Mouse (Mus musculus) cerebellum, postnatal 25 days (tissue): ENCODE measurements around the gene Clasrp.
"Not testable (repeated sequence)": the region's sequence is repeated elsewhere in the genome, so short reads cannot be mapped to it uniquely, and the experiment has no call there.

Experiments
- DNase-seq, 2 experiments: peaks; one replicate each; pipeline ENCODE4 v3.0.0; 2021; ENCODE audit warnings: mixed read lengths in 2 of 2

Gene Clasrp

GRCm38 (mm10) chr7:19607291-19607690 lies 3.0 kb upstream of the Clasrp start:
- no peak for DNase-seq

- not testable (repeated sequence) for DNase-seq
Observed at GRCm38 (mm10) chr7:19604606-19605214, 424 bp upstream of the Clasrp start.

GRCm38 (mm10) chr7:19603055-19603454 lies 1.2 kb downstream of the Clasrp start:
- DNase-seq, result no peak

DNA sequence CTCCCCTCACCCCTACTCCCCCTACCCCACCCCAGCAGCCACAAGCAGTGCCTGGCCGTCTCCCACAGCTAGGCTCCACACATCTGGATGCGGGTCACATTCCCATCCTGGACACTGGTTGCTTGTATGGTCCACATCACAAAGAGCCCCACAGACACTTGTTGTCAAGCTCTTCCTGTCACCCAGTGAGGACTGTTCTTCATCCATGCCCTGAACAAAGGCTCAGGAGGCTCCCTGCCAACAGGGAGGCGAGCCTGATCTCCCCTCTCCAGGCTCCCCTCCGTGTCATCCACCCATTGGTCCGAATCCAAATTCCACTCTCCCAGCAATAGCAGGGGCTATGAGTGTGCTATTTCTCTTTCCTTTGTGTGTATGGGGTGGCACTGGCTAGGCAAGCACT lies 3.7 kb downstream of the Clasrp start:
- no peak for DNase-seq

DNA sequence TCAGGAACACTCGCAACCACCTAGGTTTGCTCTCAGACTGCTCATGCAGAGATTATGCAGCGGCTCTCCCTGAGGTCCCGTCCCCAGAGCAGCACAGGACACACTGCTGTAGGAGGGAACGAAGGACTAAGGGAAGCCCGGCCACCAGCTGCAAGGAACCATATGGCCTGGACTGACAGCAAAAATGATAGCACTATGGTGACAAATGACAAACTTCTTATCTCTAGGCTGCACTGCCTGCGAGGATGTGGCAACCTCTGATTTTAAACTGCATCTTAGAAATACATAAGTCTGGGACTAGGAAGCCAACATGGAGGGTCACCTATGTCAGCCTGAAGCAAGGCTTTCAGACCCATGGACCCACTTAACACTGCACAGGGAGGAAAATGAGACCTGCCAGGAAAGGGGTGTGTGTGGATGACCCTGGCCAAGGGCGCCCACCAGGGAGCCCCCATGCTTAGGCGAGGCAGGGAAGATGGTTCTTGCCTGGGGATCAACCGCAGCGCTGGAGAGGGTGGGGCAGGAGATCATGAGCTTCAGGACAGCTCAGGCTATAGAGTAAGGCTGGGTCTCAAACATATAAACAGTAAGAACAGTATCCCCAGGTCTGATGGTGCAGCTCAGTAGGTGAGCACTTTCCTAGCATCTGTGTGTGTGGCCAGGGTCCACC lies 11.1 kb downstream of the Clasrp start:
- DNase-seq, result no peak

DNA sequence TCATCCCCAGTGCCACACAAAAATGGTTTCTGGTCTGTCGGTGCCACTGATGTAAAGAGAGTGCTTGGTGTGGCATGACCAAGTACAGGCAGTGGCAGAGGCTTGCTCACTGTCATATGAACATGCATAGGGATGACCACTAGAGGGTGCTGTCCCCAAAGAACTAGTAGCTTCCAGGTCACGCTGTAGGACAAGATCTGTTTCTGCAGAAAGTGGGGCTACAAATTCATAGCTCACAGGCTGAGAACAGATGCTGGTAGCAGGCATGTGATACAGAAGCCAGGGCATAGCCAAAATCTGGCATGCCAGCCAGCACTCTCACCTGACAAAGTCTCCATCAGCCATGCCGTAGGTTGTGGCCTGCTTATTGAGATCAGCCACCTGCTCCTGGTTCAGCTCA lies 14.4 kb downstream of the Clasrp start:
- DNase-seq, result peak; percentile 75 to 88

GRCm38 (mm10) chr7:19589207-19589606 lies 15.1 kb downstream of the Clasrp start:
- peak; percentile 46 to 64 for DNase-seq

DNA sequence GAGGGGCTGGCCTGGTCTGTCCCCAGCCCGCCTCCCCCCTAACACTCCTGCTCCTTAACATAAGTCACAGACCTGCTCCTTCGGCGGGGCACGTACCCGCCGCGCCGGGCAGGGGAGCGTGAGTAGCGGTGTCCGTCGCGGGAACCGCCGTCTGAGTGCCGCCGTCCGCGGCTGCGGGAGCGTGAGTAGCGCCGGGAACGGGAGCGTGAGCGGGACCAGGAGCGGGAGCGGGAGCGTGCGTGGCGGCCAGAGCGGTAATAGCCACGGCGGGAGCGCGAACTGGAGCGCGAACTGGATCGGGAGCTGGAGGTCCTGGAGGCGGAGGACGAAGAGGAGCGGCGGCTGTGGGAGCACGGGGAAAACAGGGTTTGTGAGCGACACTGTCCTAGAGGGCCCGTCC lies 18.0 kb downstream of the Clasrp start:
- DNase-seq, result no peak

GRCm38 (mm10) chr7:19580634-19581033 lies 23.7 kb downstream of the Clasrp start:
- no peak for DNase-seq

DNA sequence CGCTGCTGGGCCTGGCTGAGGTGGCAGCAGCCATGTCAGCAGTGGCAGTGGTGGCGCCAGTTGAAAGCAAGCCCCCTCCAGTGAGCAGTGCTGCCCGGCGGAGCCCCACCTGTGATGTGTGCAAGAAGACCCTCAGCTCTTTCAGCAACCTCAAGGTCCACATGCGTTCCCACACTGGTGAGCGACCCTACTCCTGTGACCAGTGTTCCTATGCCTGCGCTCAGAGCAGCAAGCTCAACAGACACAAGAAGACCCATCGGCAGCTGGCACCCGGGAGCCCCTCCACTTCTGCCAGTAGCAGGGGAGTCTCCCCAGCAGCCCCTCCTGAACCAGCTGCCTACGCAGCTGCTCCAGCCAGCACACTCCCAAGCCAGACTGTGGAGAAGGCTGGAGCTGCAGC lies 24.5 kb downstream of the Clasrp start:
- no peak for DNase-seq

DNA sequence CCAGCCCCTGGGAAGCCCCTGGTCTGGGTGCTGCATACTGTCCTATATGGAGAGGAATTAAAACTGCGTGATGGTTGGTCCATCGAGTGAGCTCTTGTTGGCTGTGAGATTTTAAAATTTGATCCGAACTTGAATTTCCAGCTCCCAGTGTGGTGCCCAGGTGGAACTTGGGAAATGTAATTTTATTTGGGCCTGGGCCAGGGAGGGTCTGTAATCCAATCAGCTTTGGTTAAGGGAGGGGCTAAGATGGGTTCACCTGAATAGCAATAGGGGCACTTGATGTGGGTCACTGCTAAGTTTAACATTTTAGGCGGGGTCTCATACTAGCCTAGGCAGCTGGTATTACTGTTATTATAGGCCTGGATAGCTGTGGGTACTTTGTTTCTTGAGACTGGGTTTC lies 25.9 kb downstream of the Clasrp start:
- no peak for DNase-seq

GRCm38 (mm10) chr7:19577877-19578414 lies 26.3 kb downstream of the Clasrp start:
- DNase-seq, result peak; percentile 47 to 62

DNA sequence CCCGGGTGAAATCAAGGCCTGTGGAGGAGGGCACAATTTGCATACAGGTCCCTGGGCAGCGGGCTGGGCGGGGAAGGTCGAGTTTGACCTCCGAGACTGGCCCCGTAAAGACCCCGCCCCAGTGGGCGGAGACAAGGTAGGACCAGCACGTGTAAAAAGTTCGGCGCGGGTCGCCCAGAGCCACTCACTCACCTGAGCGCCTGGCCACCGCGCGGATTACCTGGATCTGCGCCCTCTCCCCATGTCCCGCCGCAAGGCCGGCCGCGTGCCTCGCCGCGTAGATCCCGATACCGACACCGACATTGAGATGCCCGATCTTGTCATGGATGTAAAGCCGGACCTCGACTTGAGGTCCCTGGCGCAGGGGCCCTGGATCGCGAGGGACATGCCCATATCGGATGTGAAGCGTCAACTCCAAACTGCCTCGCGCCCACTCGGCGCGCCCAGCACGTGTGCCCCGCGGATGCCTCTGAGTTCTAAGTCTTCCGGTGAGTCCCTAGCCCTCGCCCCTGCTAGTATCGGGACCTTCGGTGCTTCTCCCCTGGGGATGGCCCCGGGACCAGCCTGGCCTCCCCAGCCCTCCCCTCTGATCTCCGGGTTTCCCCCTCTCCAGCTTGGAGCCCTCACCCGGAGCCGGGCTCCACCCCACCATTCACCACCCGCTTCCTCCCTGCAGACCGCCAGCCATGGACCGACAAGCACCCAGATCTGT lies 27.0 kb downstream of the Clasrp start, which contains the start of the genes Zfp296 and Gemin7:
TSS of gene Zfp296 (plus strand) at position 147 of the 712 bp plus-strand sequence.
TSS of gene Gemin7 (minus strand) at position 455 of the 712 bp plus-strand sequence.
- peak; percentile 50 to 51 for DNase-seq

GRCm38 (mm10) chr7:19575559-19575958 lies 28.7 kb downstream of the Clasrp start:
- DNase-seq, result no peak

DNA sequence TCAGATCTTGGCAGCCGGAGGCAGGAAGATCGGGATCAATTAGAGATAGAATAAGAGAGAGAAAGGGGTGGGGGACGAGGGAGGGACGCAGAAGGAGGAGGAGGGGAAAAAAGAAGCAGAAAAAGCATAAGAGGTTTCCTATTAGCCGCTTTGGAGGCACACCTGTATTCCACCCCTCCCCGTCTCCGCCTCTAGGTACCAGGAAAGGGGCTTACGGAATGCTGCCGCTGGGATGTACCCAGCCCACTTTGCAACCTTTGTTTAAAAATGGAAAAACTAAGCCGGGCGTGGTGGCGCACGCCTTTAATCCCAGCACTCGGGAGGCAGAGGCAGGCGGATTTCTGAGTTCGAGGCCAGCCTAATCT lies 30.5 kb downstream of the Clasrp start:
- DNase-seq, result no peak

DNA sequence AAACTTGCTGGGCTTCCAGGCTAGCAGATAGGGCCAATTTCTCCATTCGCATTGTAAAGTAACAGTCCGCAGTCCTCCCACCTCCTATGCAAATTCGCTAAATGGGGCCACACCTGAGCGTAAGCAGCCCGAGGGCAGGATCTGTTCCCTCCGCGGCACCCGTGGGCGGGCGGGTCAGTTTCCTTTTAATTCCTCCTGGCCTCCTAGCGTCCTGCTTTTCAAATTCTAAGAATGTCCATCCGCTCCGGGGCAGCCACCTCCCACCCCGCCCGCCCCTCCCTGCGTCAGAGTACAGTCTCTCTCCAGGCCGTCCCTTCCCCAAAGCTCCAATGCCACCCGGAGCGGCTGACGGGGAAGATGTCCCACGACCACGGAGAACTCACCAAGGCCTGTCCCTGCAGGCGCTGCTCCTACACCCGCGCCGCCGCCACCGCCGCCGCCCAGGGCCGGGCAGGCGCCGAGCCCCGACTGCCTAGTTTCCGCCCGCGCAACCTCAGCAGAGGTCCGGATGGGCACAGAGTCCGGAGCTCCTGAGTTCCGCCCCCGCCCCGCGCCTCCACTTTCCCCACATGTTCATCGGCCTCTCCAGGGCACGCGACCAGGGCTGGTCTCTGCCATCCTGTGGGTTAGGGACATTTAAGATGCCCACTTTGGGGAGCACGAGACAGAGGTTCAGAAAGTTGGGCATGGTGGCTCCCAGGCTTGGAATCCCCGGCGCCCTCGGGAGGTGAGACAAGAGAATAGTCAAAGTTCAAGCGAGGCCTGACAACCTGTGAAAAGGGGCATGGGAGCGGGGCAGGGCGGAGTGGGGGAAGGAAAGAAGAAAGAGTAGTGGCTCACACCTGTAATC lies 31.1 kb downstream of the Clasrp start:
- DNase-seq, result peak; percentile 86 to 88

DNA sequence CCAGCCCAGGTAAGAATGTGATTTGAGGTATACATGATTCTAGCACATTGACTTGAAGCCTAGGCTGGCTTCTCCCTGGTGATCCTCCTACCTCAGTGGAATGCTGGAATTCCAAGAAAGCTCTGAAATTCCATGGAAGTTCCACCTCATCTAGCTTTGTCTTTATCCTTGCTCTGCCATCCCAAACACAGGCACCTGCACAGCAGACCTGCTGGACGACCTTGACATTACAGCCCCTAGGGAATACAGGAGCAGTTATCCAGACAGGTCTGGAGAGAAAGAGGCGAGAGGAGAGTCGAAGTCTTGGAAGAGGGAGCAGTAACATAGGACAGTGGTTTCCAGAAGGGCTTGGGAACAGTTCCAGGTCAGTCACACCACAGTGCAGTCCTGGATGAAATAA lies 34.6 kb downstream of the Clasrp start:
- no peak for DNase-seq

- no peak for DNase-seq
Observed at GRCm38 (mm10) chr7:19567426-19567825, 36.9 kb downstream of the Clasrp start.

GRCm38 (mm10) chr7:19565803-19566202 lies 38.5 kb downstream of the Clasrp start:
- no peak for DNase-seq

DNA sequence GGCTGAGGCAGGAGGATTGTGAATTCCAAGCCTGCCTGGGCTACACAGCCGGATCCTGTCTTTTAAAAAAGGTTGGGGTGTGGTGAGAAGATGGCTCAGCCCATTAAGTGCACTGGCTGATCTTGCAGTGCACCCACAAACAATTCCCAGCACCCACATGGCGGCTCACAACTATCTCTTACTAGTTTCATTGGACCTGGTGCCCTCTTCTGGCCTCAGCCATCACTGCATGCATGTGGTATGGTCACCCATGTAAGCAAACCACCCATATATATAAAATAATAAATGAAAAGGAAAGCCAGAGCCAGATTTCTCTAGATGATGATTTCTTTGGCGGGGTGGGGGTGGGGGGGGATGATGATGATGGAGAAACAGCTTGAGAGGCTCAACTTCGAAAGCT lies 39.8 kb downstream of the Clasrp start:
- DNase-seq, result no peak

DNA sequence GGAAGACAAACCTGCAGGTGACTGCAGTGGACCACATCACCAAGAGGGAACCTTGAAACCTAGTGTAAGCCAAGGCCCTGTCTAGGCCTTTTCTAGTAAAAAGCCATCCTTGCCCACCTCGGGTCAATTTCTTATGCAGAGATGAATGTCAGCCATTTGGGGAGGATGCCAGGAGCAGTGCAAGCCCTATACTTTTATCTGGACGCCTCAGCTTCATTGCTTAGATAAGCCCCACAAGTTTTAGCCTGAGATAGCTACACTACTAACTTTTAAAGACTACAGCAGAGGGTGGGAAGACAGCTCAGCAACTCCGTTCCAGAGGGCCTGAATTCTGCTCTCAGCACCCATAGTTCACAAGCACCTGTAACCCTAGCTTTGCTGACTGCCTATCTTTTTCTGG lies 40.4 kb downstream of the Clasrp start:
- DNase-seq, result no peak

DNA sequence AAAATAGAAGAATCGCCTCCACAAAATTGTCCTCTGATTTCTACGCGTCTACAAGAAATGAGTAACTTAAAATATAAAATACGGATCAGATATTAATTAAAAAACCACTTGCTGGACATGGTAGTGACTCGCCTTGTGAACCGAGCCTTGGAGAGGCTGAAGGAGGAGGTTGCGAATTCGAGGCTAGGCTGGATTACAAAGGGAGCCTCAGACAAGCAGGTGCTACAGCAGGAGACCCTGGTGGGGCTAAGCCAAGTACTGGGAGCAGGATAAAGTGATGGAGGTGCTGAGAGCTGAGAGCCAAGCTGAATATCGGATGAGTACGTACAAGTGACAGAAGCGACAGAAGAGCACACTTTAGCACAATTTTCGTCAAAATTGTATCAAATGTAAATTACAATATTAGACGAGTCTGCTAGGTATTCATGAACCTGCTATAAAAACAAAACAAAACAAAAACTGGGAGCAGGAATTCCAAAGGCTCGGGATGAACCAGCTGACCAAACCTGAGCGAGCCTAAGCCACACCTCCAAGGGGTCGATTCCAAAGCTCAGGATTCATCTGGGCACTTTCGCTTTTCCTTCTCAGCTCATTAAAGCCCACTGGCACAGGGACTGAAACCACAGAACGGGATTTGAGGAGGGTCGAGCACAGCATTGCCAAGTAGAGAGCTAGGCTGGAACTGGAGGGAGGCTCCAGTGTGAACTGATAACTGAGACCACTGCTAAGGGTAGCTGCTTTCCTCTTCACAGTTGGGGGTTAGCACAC lies 41.5 kb downstream of the Clasrp start, which contains the start of gene Ppp1r37:
TSS of gene Ppp1r37 (minus strand) at position 434 of the 768 bp plus-strand sequence.
- peak; percentile 38 to 49 for DNase-seq
